Mouse (Mus musculus): ENCODE measurements around the gene Ceacam19.
"Not testable (repeated sequence)": the region's sequence is repeated elsewhere in the genome, so short reads cannot be mapped to it uniquely, and the experiment has no call there.

The Ceacam19 gene

DNA sequence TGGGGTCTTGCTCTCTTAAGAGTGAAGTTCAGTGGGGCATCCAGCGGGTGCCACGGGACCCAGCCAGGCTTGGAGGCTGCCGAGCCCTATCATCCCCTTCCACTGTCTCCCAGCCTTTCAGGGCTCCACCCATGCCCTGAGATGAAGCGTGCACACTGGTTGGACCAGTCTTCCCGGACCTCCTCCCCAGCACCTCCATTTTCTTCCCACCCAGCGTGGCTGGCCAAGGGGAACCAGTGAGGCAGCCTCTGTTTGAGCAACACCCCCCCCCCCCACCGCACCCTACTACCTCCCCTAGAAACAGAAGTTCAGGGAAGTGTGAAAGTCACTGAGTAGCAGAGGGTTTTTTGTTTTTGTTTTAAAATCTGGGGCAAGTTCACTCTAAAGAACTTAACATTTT lies at the start of gene Ceacam19:
Ceacam19 (minus strand) TSS at position 117 of the 400 bp plus-strand sequence.
- no peak for DNase-seq (ENCODE audit: low spot score)

DNA sequence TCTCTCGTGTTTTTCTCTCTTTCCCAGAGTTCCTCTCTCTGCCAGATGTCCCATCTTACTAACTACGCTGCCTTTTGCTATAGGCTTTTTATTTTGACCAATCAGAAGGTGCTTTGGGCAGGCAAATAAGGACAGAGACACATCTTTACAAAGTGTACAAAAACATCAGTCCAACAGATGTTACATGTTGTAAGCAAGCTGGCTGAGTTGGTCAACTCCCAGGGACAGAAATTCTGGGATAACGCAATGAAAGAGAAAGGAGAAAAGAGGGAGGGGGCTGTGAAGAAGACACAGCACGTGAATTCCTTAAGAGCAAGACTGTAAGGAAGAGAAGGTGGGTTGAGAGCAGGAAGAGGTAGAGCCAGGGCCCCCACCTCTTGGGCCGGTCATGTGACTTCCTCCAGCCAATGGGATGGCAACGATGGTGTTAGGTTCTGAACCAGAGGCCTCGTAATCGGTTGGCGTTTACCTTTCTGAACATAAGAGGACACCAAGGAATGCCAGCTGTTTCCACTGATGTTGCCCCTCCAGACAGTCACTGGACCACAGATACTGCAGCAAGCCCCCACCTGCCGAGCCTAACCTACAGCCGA lies 49.6 kb upstream of the Ceacam19 start:
- no peak for DNase-seq (ENCODE audit: low spot score)

- DNase-seq (ENCODE audit: low spot score): no peak
These were observed 48.2 kb upstream of the Ceacam19 start for GRCm38 (mm10) chr7:19935961-19936360.

DNA sequence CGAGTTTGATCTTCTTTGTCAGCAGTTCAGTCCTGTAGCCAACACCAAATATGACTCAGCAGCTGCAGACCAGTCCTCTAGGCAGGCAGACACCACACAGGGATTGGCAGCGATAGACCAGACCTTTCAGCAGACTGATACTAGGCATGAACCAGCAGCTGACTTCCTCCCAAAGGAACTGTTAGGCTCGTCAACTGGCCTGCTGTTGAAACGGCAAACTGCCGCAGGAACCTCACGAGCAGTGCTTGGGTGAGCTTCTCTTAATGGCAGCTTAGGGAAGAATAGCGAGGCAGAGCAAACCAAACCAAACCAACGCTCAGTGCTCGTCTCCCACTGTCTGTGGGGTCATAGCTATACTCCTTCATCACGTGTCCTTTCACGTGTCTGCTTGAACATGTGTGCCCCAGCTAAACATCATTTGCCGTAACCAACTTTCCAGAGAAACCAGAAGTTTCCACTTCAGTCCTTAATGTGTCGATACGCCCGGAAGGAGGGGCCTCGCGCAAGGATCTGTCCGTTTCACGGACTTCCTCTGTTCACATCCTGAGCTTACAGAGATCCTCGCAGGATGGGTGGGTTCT lies 47.5 kb upstream of the Ceacam19 start:
- DNase-seq (ENCODE audit: low spot score): no peak

DNA sequence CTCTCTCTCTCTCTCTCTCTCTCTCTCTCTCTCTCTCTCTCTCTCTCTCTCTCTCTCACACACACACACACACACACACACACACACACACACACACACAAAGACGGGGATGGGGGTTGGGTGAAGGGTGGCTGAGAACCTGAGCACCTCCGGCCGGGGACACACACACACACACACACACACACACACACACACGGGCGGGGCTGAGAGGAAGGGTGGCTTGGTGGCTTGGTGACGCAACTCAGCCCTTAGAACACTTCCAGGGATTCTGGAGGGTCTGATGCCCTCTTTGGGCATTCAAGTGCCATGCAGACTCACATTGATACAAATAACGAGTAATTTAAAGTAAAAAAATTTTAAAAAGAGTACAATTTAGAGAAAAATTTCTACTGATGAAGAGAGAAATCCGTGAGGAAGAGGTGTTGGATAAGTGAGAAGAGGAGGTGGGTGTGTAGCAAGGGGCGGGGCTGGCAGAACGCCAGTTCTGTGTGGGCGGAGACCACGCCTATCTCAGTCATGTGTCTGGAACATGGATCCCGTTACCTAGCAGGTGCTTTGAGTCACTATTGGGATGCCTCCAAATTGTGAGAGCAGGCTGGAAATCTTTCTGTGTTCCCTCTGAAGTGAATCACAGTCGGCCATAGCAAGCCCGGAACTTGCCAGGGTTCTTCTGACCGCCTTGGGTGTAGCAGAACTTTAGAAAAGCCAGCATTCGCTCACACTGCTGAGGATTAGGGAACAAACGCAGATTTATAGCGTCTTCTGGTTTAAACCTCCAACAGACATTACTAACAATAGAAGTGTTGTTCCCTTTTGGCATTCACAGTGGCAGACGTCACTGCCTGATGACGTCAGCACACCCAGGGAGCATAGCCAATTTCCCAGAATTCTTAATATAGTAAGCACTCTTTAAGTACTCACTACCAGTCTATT lies 45.4 kb upstream of the Ceacam19 start:
- DNase-seq (ENCODE audit: low spot score): peak; percentile 65

GRCm38 (mm10) chr7:19932133-19932876 lies 44.5 kb upstream of the Ceacam19 start:
- no peak for DNase-seq (ENCODE audit: low spot score)

- not testable (repeated sequence) for DNase-seq (ENCODE audit: low spot score)
These were observed 42.7 kb upstream of the Ceacam19 start for GRCm38 (mm10) chr7:19930481-19930880.

- DNase-seq (ENCODE audit: low spot score): no peak
These were observed 40.7 kb upstream of the Ceacam19 start for GRCm38 (mm10) chr7:19928486-19928885.

DNA sequence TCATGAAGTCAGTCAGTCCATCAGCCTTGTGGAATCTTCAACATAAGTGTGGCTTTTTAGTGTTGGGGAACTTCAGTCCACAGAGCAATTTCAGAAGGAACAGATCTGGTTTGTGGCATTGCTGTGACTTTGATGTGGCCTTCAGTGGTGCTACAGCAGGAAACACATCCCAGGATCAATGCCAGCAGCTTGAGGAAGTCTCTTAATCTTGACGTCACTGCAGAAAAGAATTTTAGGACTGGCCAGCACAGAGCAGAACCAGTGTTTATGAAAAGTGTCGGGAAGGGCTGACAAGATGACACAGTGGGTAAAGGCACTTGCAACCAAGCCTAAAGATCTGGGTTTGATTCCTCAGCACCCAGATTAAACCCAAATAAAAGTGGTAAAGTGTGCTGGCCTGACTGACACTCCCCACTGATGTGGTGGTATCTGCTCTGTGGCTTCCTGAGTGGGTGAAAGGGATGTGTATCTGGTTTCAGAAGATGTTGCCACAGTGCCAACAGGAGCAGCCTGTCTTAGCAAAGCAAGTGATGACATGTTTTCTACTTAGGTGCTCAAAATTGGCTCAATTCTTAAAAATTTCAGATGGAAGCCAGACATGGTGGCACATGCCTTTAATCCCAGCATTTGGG lies 39.2 kb upstream of the Ceacam19 start:
- DNase-seq (ENCODE audit: low spot score): no peak

- no peak for DNase-seq (ENCODE audit: low spot score)
These were observed 37.6 kb upstream of the Ceacam19 start for GRCm38 (mm10) chr7:19925376-19925775.

- DNase-seq (ENCODE audit: low spot score): no peak
These were observed 36.0 kb upstream of the Ceacam19 start for GRCm38 (mm10) chr7:19923797-19924196.

- no peak for DNase-seq (ENCODE audit: low spot score)
These were observed 35.6 kb upstream of the Ceacam19 start for GRCm38 (mm10) chr7:19923354-19923753.

- DNase-seq (ENCODE audit: low spot score): peak; percentile 83
These were observed 32.9 kb upstream of the Ceacam19 start, which contains the start of gene Pvr for GRCm38 (mm10) chr7:19920506-19921261. TSS of gene Pvr (minus strand) at chr7:19921160.

DNA sequence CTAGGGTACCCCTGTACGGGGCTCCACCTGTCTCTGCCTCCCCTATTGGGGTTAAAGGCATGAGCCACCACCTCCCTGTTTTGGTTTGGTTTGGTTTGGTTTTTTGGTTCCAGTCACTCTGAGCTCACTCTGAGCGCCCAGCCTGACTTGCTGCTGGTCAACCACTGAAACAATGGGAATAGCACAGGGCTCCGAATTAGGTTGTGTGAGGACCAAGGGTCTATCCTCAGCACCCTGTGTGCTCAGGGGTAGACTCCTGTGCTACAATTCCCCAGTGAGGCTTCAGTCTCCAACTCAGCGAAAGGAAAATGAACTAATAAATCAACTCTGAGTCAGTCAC lies 32.4 kb upstream of the Ceacam19 start:
- no peak for DNase-seq (ENCODE audit: low spot score)

GRCm38 (mm10) chr7:19914558-19914957 lies 26.8 kb upstream of the Ceacam19 start:
- DNase-seq (ENCODE audit: low spot score): no peak

- no peak for DNase-seq (ENCODE audit: low spot score)
These were observed 24.1 kb upstream of the Ceacam19 start for GRCm38 (mm10) chr7:19911695-19912524.

DNA sequence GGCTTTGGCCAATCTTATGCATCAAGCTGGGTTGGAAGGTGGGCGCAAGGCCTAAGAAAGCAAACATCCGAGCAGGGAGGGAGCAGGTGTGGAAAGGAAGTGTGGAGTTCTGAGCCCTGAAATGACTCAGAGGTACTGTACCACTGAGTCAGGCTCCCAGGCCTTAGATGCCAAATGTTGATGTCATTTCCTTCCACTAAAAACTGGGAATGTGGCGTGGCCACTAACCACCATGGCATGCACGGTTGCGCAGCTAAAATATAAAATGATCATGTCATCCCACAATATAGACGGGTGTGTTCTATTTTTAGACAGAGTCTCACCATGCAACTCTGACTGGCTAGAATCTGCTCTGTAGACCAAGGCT lies 23.5 kb upstream of the Ceacam19 start:
- DNase-seq (ENCODE audit: low spot score): no peak

GRCm38 (mm10) chr7:19910421-19911291 lies 22.9 kb upstream of the Ceacam19 start:
- DNase-seq (ENCODE audit: low spot score): peak; percentile 52

DNA sequence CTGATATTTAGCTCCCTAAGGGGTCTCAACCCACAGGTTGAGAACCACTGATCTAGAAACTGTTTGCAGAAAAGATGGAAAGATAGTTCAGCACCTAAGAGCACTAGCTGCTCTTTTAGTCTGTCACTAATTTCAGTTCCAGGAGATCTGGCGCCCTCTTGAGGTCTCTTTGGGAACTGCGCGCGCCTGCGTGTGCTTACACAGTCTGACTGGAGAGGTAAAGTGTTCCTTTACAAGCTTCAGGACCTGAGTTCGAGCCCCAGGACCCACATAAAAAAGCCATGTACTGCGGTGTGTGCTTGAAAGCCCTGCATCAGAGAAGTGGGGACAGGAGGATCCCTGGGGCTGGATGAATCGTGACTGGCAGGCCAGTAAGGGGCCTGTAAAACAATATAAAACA lies 2.1 kb upstream of the Ceacam19 start:
- DNase-seq (ENCODE audit: low spot score): no peak

All from ovary, adult 18-20 months (tissue).